Mouse (Mus musculus): Measurements from ENCODE around the gene Magohb.

GRCm38 (mm10) chr6:131340082-131340481, 47.0 kb upstream of the Magohb start:
- no peak for TF ChIP-seq POLR2A (IDR thresholded peaks at IDR 0.05; ENCODE audit: insufficient read depth, low read depth, low read length)
- TF ChIP-seq CTCF (IDR thresholded peaks at IDR 0.05) = no peak
- TF ChIP-seq EP300 (IDR thresholded peaks at IDR 0.05; ENCODE audit: insufficient read depth, low read depth, low read length) = no peak

All from heart, adult 2 months (tissue).